Mouse (Mus musculus) heart, embryonic 11.5 days (tissue): ENCODE results near the gene Bcl7a. TPM values are rescaled to one million over a fixed set of nuclear protein-coding genes. Genes with fewer than 3 reads are reported as not detected.

ENCODE experiments used
- ATAC-seq: fragments of 200-750 bp; cut with Nextera tagmentation; replicated peaks from 2 replicates; pipeline ENCODE4 v1.8.0; 2017; ENCODE audit warnings: moderate library complexity; ENCODE audit not compliant: insufficient number of reproducible peaks, low FRiP score, low TSS enrichment
- H3K27ac ChIP-seq: fragments of 300-500 bp; sonication (generic); 2 replicates; pipeline ENCODE4 v1.5.1; 2014; ENCODE audit warnings: mild to moderate bottlenecking, low read depth, low read length
- H3K27me3 ChIP-seq: fragments of 300-500 bp; sonication (generic); 2 replicates; pipeline ENCODE4 v1.6.1; 2014; ENCODE audit warnings: mild to moderate bottlenecking, low read length, mixed read lengths; ENCODE audit not compliant: control insufficient read depth, insufficient read depth
- H3K36me3 ChIP-seq: fragments of 300-500 bp; sonication (generic); 2 replicates; pipeline ENCODE4 v1.6.1; 2014; ENCODE audit warnings: mild to moderate bottlenecking, low read length, moderate library complexity, mixed read lengths; ENCODE audit not compliant: control insufficient read depth, insufficient read depth
- H3K4me1 ChIP-seq: fragments of 300-500 bp; sonication (generic); 2 replicates; pipeline ENCODE4 v1.6.1; 2014; ENCODE audit warnings: low read length; ENCODE audit not compliant: control insufficient read depth, insufficient read depth
- H3K4me2 ChIP-seq: fragments of 300-500 bp; sonication (generic); 2 replicates; pipeline ENCODE4 v1.6.1; 2014; ENCODE audit warnings: mild to moderate bottlenecking, moderate library complexity
- H3K4me3 ChIP-seq: fragments of 300-500 bp; sonication (generic); 2 replicates; pipeline ENCODE4 v1.5.1; 2014; ENCODE audit warnings: low read depth, low read length
- H3K9ac ChIP-seq: fragments of 300-500 bp; sonication (generic); 2 replicates; pipeline ENCODE4 v1.6.1; 2014; ENCODE audit warnings: mild to moderate bottlenecking, low read depth, low read length, moderate library complexity
- H3K9me3 ChIP-seq: fragments of 300-500 bp; sonication (generic); replicated peaks from 2 replicates; pipeline ENCODE4 v1.6.1; 2016; ENCODE audit warnings: low read length; ENCODE audit not compliant: control insufficient read depth
- WGBS: fragments of 180-500 bp; shearing (Covaris S2); extraction: QIAGEN DNeasy Blood & Tissue Kit; methylation state at CpG from one replicate; pipeline ENCODE4 v1.1.7; 2014; ENCODE audit not compliant: insufficient replicate concordance; 5-methylcytosine and 5-hydroxymethylcytosine counted together
- polyA plus RNA-seq: library from polyadenylated mRNA; unstranded; fragments of >200 nt; fragmentation: Nextera tagmentation; extraction: Ambion mirVana; gene quantifications from 2 replicates; pipeline ENCODE4 v1.2.1, GENCODE M21; 2014

Gene Bcl7a
- polyA plus RNA-seq, 1 experiment from 2014 or later = 16.2 TPM

DNA sequence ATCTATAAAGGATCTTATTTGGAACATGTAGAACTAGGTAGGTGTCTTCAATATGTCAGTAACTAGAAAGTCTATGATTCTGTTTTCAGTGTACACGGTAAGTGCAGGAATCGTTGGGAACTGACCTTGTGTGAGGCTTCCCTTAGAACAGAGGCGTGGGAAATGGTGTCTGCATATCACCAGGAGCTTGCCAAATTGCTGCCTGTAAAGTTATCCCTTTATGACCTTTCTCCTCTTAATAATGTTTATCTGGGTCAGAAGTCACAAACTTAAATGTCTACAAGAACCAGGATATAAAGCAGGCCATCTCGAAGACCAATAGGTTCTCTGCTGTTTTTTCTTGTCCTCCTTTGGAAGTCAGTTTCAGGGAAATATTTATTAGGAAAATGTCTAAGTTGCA, 68.6 kb downstream of the Bcl7a start:
- no peak overlapping the region for H3K9ac ChIP-seq
- H3K27ac ChIP-seq = no peak overlapping the region
- no peak overlapping the region for H3K4me2 ChIP-seq
- H3K4me3 ChIP-seq = no peak overlapping the region
- H3K27me3 ChIP-seq = no peaks in the 10 kb centered on the region
- WGBS = 85% methylated on average over 4 of the region's 4 CpGs
- no peak for ATAC-seq
- no peaks in the 10 kb centered on the region; the same call in 1 of the 2 replicates for H3K36me3 ChIP-seq
- peaks cover 9% of the 10 kb centered on the region for H3K4me1 ChIP-seq
- 0 out of 2 replicates have a peak, but pooled peaks cover 2% of the 10 kb centered on the region for H3K9me3 ChIP-seq

DNA sequence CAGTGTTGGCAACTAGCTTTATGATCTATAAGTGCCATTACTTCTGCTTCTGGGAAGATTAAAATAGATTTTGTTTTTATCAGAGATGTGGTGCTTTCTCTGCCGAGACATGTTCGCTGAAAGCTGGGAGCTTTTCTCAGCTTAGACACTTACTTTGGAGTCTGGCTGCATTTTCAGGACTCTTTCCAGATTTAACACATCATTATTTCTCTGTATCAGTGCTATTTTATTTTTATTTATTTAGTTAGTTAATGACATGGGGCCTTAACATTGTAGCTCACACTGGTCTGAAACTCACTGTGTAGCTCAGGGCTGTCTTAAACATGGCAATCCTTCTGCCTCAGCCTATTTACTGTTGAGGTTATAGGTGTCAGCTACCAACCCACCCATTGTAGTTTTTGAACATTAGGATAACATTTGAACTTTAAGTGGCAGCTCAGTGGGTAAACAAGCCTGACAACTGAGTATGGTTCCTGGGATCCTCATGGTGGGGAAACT, 70.3 kb downstream of the Bcl7a start:
- Histone ChIP-seq H3K27ac (no peak overlapping the region), H3K9ac (no peak overlapping the region), H3K4me3 (no peak overlapping the region), H3K4me2 (no peak overlapping the region), H3K36me3 (no peaks in the 10 kb centered on the region; the same call in 1 of the 2 replicates), H3K9me3 (0 out of 2 replicates have a peak, but pooled peaks cover 2% of the 10 kb centered on the region), H3K27me3 (no peaks in the 10 kb centered on the region), H3K4me1 (peaks cover 9% of the 10 kb centered on the region)
- 71% methylated on average over 2 of the region's 2 CpGs for WGBS
- ATAC-seq = no peak

DNA sequence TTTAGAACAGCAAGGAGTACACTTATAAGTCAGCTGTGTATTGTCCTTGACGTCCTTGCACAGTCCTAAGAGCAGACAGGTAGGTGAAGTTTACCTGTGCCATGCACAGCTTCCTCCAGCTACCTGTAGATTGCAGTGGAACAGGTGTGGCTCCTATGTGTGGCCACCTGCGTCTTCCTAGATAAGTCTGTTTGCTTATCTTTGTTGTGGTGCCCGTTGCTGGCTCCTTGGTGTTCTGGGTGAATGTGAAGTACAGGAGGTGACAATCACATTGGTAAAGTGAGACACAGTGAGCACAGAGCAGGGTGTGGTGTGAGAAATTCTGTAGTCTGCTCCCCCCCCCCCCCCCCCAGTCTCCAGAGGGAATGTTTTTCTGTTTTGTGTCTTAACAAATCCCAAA, 72.5 kb downstream of the Bcl7a start:
- whole genome bisulfite sequencing = 54% methylated on average over 3 of the region's 3 CpGs

DNA sequence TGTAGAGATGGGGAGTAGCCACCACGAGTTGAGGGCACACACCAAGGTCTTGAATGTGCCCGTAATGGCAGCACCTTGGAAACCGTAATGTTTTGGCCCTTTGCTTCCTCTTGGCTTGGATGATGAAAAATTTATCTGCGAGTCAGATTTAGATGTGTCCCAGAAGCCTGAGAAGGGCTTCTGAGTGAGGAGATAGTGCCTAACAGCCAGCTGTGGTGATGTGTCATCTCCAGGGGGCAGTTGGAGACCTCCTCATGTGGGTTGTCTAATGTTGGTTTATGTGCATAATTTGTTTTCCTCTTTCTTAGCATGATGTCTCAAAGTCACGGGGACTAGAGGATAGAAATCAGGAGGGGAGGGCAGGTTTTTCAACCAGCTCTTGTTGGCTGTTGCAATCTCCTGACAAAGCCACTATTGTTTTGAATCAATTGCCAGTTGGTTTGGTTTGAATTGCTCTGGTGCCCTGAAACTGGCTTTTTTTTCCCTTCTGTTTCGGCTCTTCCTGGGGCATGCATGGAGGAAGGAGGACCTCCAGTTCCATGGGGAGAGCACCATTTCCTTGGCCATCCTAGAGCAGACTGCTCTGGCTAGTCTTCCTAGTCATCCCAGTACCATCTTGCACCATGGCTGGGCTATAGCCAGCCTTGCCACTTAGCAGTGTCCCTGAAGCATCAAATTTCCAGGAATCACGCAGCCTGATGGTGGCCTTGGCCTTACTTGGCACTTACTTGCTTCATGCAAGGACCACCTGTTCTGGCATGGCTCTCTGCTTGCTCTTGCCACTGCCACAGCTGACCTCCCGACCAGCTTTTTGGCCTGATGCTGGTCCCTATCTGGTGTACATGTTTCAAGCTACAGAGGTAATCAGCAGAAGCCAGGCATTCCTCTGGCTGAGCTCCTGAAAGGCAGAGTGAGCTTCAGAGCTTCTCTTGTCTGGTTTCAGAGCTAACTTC, 73.2 kb downstream of the Bcl7a start:
- no peak overlapping the region for H3K27ac ChIP-seq
- no peak overlapping the region for H3K4me2 ChIP-seq
- H3K4me3 ChIP-seq = no peak overlapping the region
- no peak for ATAC-seq
- no peak overlapping the region for H3K9ac ChIP-seq
- 67% methylated on average over 8 of the region's 8 CpGs for WGBS
- peaks cover 9% of the 10 kb centered on the region for H3K4me1 ChIP-seq
- H3K36me3 ChIP-seq = no peaks in the 10 kb centered on the region
- no peaks in the 10 kb centered on the region for H3K9me3 ChIP-seq
- no peaks in the 10 kb centered on the region for H3K27me3 ChIP-seq

More for the DNA sequence above, 72.5 kb downstream of the Bcl7a start:
- H3K27ac ChIP-seq = no peak overlapping the region
- no peak for ATAC-seq
- no peaks in the 10 kb centered on the region for H3K9me3 ChIP-seq
- H3K9ac ChIP-seq = no peak overlapping the region
- no peaks in the 10 kb centered on the region for H3K36me3 ChIP-seq
- H3K4me3 ChIP-seq = no peak overlapping the region
- no peaks in the 10 kb centered on the region for H3K27me3 ChIP-seq
- H3K4me2 ChIP-seq = no peak overlapping the region
- H3K4me1 ChIP-seq = peaks cover 9% of the 10 kb centered on the region

DNA sequence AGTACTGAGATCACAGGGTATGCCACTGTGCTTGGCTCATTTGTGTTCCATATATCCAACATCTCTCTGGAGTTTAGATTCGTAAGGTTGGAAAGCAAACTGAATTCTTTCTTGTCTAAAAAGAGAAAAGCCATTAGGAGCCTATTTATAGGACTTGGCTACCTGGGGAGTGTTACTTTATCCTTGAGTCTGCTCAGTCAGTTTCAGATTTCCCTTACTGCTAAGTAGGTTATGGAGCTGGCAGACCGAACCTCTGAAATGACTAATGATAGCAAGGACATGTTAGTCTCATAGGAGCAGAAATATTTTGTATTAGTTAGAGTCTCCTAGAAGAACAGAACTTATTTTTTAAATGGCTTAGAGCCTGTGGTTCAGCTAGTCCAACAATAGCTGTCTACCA, 80.3 kb downstream of the Bcl7a start:
- no peak overlapping the region for H3K4me2 ChIP-seq
- no peak overlapping the region for H3K27ac ChIP-seq
- H3K9me3 ChIP-seq = no peaks in the 10 kb centered on the region
- no peaks in the 10 kb centered on the region; the same call in 1 of the 2 replicates for H3K36me3 ChIP-seq
- no peaks in the 10 kb centered on the region for H3K27me3 ChIP-seq
- no peak overlapping the region for H3K9ac ChIP-seq
- no peak for ATAC-seq
- H3K4me1 ChIP-seq = peaks cover 8% of the 10 kb centered on the region
- WGBS = 48% methylated on average over 2 of the region's 2 CpGs
- no peak overlapping the region for H3K4me3 ChIP-seq

Other genes with a start within 250 kb of the Bcl7a start
- gene Rhof, start 211.1 kb upstream of the Bcl7a start, polyA plus RNA-seq = 1.4 and 1.7 TPM in 2 replicates
- 6.4 and 8.0 TPM in 2 replicates for gene Setd1b, start 201.6 kb upstream of the Bcl7a start, polyA plus RNA-seq
- 59.5 and 66.7 TPM in 2 replicates for gene Psmd9, start 174.4 kb upstream of the Bcl7a start, polyA plus RNA-seq
- gene Hpd, start 161.1 kb upstream of the Bcl7a start, polyA plus RNA-seq = not detected in 2 replicates
- gene Wdr66, start 91.7 kb upstream of the Bcl7a start, polyA plus RNA-seq = 0.32 and 0.64 TPM in 2 replicates
- 12.0 and 15.2 TPM in 2 replicates for gene Mlxip, start 51.0 kb downstream of the Bcl7a start, polyA plus RNA-seq
- not detected in 2 replicates for gene Lrrc43, start 145.5 kb downstream of the Bcl7a start, polyA plus RNA-seq
- not detected in 2 replicates for gene Il31, start 145.7 kb downstream of the Bcl7a start, polyA plus RNA-seq
- gene B3gnt4, start 166.6 kb downstream of the Bcl7a start, polyA plus RNA-seq = 0.20 TPM in 1 of 2 replicates, not detected in the other
- gene Diablo, start 180.3 kb downstream of the Bcl7a start, polyA plus RNA-seq = 95.1 and 109 TPM in 2 replicates
- gene Gm49027, start 181.7 kb downstream of the Bcl7a start, polyA plus RNA-seq = 0.24 and 0.25 TPM in 2 replicates
- 22.0 and 22.4 TPM in 2 replicates for gene Vps33a, start 229.2 kb downstream of the Bcl7a start, polyA plus RNA-seq